In genomic region chr6:24047014-24047770, GRCm38 (mm10) we compare ENCODE assay signal across 8 mouse cellular contexts.
DNase-seq lines count a peak whose midpoint lies in the region; ATAC-seq lines count a peak whose summit lies in the region.

No protein-coding gene starts in this region.

- peak; percentile 41 for DNase-seq in embryo, embryonic 11 days
- no peak for DNase-seq in embryo, embryonic 10 days (ENCODE audit: low spot score)
- peak; percentile 33 for DNase-seq in retina, postnatal 1 day
- no peak for DNase-seq in retina, embryonic 14.5 days (ENCODE audit: low spot score)
- DNase-seq in kidney, postnatal 14 days: peak; percentile 46
- DNase-seq in gastrocnemius, postnatal 14 days: no peak
- no peak for DNase-seq in layer of hippocampus, adult 8-10 months (ENCODE audit: low spot score in 2 of 2)

- no peak overlapping the region for H3K9ac ChIP-seq in stomach, embryonic 15.5 days

- no peaks in the 10 kb centered on the region for H3K27me3 ChIP-seq in stomach, embryonic 15.5 days (replicated peaks)

- no peak overlapping the region for H3K27ac ChIP-seq in stomach, embryonic 15.5 days

- H3K4me2 ChIP-seq in stomach, embryonic 15.5 days: no peak overlapping the region

- intact Hi-C loops in gastrocnemius, postnatal 14 days (cut with DNase I; ENCODE audit: low total_unique reads): no loop called here

- no peaks in the 10 kb centered on the region for H3K4me1 ChIP-seq in stomach, embryonic 15.5 days

- H3K4me3 ChIP-seq in stomach, embryonic 15.5 days (replicated peaks): no peak overlapping the region

- H3K36me3 ChIP-seq in stomach, embryonic 15.5 days: no peaks in the 10 kb centered on the region

- peak; percentile 63; the same call in 1 of the 2 replicates for ATAC-seq in stomach, embryonic 15.5 days (ENCODE audit: insufficient read depth, low FRiP score, low read depth)

- 33% methylated on average over 7 of the region's 7 CpGs for WGBS in stomach, embryonic 15.5 days

- no peaks in the 10 kb centered on the region for H3K9me3 ChIP-seq in stomach, embryonic 15.5 days

Comparison
In these comparisons a context has a peak if more than half of its experiments do, and no peak if none do; other contexts are left out.
1. DNase-seq: peak in embryo, embryonic 11 days (single experiment), retina, postnatal 1 day (single experiment) and kidney, postnatal 14 days (single experiment); none in embryo, embryonic 10 days (single experiment), retina, embryonic 14.5 days (single experiment), gastrocnemius, postnatal 14 days (single experiment) and layer of hippocampus, adult 8-10 months (0 of 2).